Mouse (Mus musculus): ENCODE measurements around the gene Isl2. TPM values are rescaled to one million over a fixed set of nuclear protein-coding genes. Genes with fewer than 3 reads are reported as not detected.

The Isl2 gene
- polyA plus RNA-seq, 1 experiment = 4.8 TPM

GRCm38 (mm10) chr9:55512027-55512543 lies 26.4 kb upstream of the Isl2 start, which contains the start of gene Etfa:
Gene Etfa, minus strand, starts transcription at chr9:55512243.
- Histone ChIP-seq H3K4me3 (ENCODE audit: insufficient read depth, poor library complexity, severe bottlenecking) (peak within 1 kb of the TSS; percentile 63), H3K36me3 (ENCODE audit: control insufficient read depth, insufficient read depth) (no peaks in the 10 kb centered on the region), H3K27me3 (ENCODE audit: control insufficient read depth, insufficient read depth, insufficient read length) (no peaks in the 10 kb centered on the region), H3K79me3 (ENCODE audit: low read depth) (peaks cover 19% of the 10 kb centered on the region), H3ac (ENCODE audit: control insufficient read depth, insufficient read length, low read depth) (peak within 1 kb of the TSS; percentile 88), H3K79me2 (ENCODE audit: control insufficient read depth, insufficient read depth) (peaks cover 48% of the 10 kb centered on the region)
- TF ChIP-seq MAX (IDR thresholded peaks at IDR 0.05) = peak; percentile 40
- no peak for TF ChIP-seq FOSL1 (IDR thresholded peaks at IDR 0.05; ENCODE audit: insufficient read depth, low read length, poor library complexity, severe bottlenecking)

DNA sequence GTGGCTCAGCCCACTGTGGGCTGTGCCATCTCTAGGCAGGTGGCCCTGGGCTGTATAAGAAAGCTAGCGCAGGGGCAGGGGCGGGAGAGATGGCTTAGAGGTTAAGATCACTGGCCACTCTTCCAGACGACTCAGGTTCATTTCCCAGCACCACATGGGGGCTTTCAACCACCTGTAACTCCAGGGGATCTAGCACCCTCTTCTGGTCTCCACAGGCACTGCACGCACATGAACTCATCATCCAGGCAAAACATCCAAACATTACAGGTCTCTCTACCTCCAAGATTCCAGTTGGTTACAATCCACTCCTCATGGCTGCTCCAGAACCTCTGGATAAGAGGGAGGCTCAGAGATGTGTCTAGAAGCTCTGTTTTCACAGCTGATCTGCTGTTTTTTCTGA lies 12.8 kb upstream of the Isl2 start:
- no peaks in the 10 kb centered on the region for H3K36me3 ChIP-seq (ENCODE audit: control insufficient read depth, insufficient read depth)
- H3K79me3 ChIP-seq (ENCODE audit: low read depth) = no peaks in the 10 kb centered on the region
- peaks cover 13% of the 10 kb centered on the region for H3K27me3 ChIP-seq (ENCODE audit: control insufficient read depth, insufficient read depth, insufficient read length)
- H3K79me2 ChIP-seq (ENCODE audit: control insufficient read depth, insufficient read depth) = no peaks in the 10 kb centered on the region
- H3ac ChIP-seq (ENCODE audit: control insufficient read depth, insufficient read length, low read depth) = no peak overlapping the region
- H3K4me3 ChIP-seq (ENCODE audit: insufficient read depth, poor library complexity, severe bottlenecking) = no peak overlapping the region
- TF ChIP-seq MAX (IDR thresholded peaks at IDR 0.05) (no peak), CEBPB (IDR thresholded peaks at IDR 0.05; ENCODE audit: low read depth) (no peak), FOSL1 (IDR thresholded peaks at IDR 0.05; ENCODE audit: insufficient read depth, low read length, poor library complexity, severe bottlenecking) (no peak), CTCF (IDR thresholded peaks at IDR 0.05; ENCODE audit: control insufficient read depth, insufficient read depth, insufficient read length) (peak; percentile 2), USF1 (IDR thresholded peaks at IDR 0.05; ENCODE audit: low read depth) (no peak), MYOG (IDR thresholded peaks at IDR 0.05; ENCODE audit: control insufficient read depth, extremely low read depth, insufficient read length) (no peak)

DNA sequence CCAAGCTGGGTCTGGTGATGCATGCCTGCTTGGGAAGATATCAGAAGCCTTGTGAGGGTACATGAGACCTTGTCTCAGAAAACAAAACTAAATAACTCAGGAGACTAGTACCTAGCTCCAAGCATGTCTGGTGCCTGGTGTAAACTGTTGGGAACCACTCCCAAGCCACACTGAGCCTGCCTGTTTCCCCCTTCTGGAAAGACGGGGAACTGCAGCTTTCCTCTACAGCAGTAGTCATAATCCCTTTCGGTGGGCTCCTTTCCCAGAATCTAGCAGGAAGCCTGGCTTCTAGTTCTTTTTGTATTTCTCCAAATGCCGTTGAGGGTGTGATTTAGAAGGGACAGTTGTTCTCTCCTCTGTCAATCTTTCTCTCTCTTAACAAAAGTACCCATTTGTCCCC lies 2.6 kb upstream of the Isl2 start:
- H3K79me2 ChIP-seq (ENCODE audit: control insufficient read depth, insufficient read depth) = no peaks in the 10 kb centered on the region
- TF ChIP-seq MAX (IDR thresholded peaks at IDR 0.05) (no peak), MYOD1 (IDR thresholded peaks at IDR 0.05; ENCODE audit: control insufficient read depth, insufficient read length, low read depth) (no peak), CTCF (IDR thresholded peaks at IDR 0.05; ENCODE audit: control insufficient read depth, insufficient read depth, insufficient read length) (peak; percentile 47), USF1 (IDR thresholded peaks at IDR 0.05; ENCODE audit: low read depth) (no peak)
- H3K79me3 ChIP-seq (ENCODE audit: low read depth) = no peaks in the 10 kb centered on the region
- no peak overlapping the region for H3ac ChIP-seq (ENCODE audit: control insufficient read depth, insufficient read length, low read depth)
- H3K4me3 ChIP-seq (ENCODE audit: insufficient read depth, poor library complexity, severe bottlenecking) = no peak overlapping the region
- no peaks in the 10 kb centered on the region for H3K36me3 ChIP-seq (ENCODE audit: control insufficient read depth, insufficient read depth)
- H3K27me3 ChIP-seq (ENCODE audit: control insufficient read depth, insufficient read depth, insufficient read length) = no peaks in the 10 kb centered on the region

GRCm38 (mm10) chr9:55539006-55539405 lies 534 bp downstream of the Isl2 start:
- no peaks in the 10 kb centered on the region for H3K79me2 ChIP-seq (ENCODE audit: control insufficient read depth, insufficient read depth)
- H3K4me3 ChIP-seq (ENCODE audit: insufficient read depth, poor library complexity, severe bottlenecking) = no peak overlapping the region
- H3ac ChIP-seq (ENCODE audit: control insufficient read depth, insufficient read length, low read depth) = no peak overlapping the region
- H3K79me3 ChIP-seq (ENCODE audit: low read depth) = no peaks in the 10 kb centered on the region
- H3K36me3 ChIP-seq (ENCODE audit: control insufficient read depth, insufficient read depth) = no peaks in the 10 kb centered on the region
- TF ChIP-seq MYOD1 (IDR thresholded peaks at IDR 0.05; ENCODE audit: control insufficient read depth, insufficient read length, low read depth) = no peak
- TF ChIP-seq MYOG (IDR thresholded peaks at IDR 0.05; ENCODE audit: control insufficient read depth, extremely low read depth, insufficient read length) = no peak
- no peaks in the 10 kb centered on the region for H3K27me3 ChIP-seq (ENCODE audit: control insufficient read depth, insufficient read depth, insufficient read length)

DNA sequence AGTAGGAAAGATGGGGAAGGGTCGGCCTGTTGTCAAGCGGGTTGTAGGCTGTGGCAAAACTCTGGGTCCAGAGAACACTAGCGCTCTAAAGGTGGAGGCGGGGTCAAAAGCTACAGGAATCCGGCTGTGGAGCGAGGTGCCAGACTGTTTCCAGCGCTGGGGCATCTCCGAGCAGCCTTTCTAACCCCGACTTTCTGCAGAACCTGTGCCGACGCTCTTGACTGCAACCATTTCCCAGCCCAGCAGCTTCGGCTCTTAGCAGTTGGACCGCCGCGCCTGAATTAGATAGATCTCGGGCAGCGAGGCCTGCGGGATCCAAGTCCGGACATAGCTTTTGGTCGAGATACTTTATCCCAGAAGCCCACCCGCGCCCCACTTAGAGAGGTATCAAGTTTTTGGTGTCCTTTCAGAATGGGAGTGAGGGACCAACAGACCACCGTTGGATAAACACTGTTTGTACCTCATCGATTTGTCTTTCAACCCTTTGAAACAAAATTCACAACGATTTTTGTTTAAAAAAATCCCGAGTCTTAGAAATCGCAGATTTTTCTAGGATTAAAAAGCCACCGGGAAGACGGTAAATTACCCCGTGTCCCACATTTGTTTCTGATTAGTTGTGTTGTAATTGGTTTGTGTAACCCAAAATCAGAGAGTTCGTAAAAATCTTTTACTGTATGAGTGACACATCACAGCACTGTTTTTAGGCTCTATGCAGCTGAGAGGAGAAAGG lies 1.4 kb downstream of the Isl2 start:
- H3K79me3 ChIP-seq (ENCODE audit: low read depth) = no peaks in the 10 kb centered on the region
- no peaks in the 10 kb centered on the region for H3K79me2 ChIP-seq (ENCODE audit: control insufficient read depth, insufficient read depth)
- no peaks in the 10 kb centered on the region for H3K36me3 ChIP-seq (ENCODE audit: control insufficient read depth, insufficient read depth)
- TF ChIP-seq FOSL1 (IDR thresholded peaks at IDR 0.05; ENCODE audit: insufficient read depth, low read length, poor library complexity, severe bottlenecking) (no peak), CTCF (IDR thresholded peaks at IDR 0.05; ENCODE audit: control insufficient read depth, insufficient read depth, insufficient read length) (no peak), MAX (IDR thresholded peaks at IDR 0.05) (no peak), CEBPB (IDR thresholded peaks at IDR 0.05; ENCODE audit: low read depth) (no peak), MYOD1 (IDR thresholded peaks at IDR 0.05; ENCODE audit: control insufficient read depth, insufficient read length, low read depth) (no peak), MYOG (IDR thresholded peaks at IDR 0.05; ENCODE audit: control insufficient read depth, extremely low read depth, insufficient read length) (no peak), USF1 (IDR thresholded peaks at IDR 0.05; ENCODE audit: low read depth) (no peak)
- H3ac ChIP-seq (ENCODE audit: control insufficient read depth, insufficient read length, low read depth) = no peak overlapping the region
- H3K4me3 ChIP-seq (ENCODE audit: insufficient read depth, poor library complexity, severe bottlenecking) = no peak overlapping the region
- no peaks in the 10 kb centered on the region for H3K27me3 ChIP-seq (ENCODE audit: control insufficient read depth, insufficient read depth, insufficient read length)

GRCm38 (mm10) chr9:55540391-55540770 lies 1.9 kb downstream of the Isl2 start:
- no peaks in the 10 kb centered on the region for H3K27me3 ChIP-seq (ENCODE audit: control insufficient read depth, insufficient read depth, insufficient read length)
- TF ChIP-seq MYOG (IDR thresholded peaks at IDR 0.05; ENCODE audit: control insufficient read depth, extremely low read depth, insufficient read length) (no peak), USF1 (IDR thresholded peaks at IDR 0.05; ENCODE audit: low read depth) (no peak), MAX (IDR thresholded peaks at IDR 0.05) (no peak), CEBPB (IDR thresholded peaks at IDR 0.05; ENCODE audit: low read depth) (no peak), MYOD1 (IDR thresholded peaks at IDR 0.05; ENCODE audit: control insufficient read depth, insufficient read length, low read depth) (no peak), CTCF (IDR thresholded peaks at IDR 0.05; ENCODE audit: control insufficient read depth, insufficient read depth, insufficient read length) (no peak), FOSL1 (IDR thresholded peaks at IDR 0.05; ENCODE audit: insufficient read depth, low read length, poor library complexity, severe bottlenecking) (no peak)

More at GRCm38 (mm10) chr9:55540391-55540770, 1.9 kb downstream of the Isl2 start:
- peak overlapping the region; percentile 35 for H3K4me3 ChIP-seq (ENCODE audit: insufficient read depth, poor library complexity, severe bottlenecking)
- peak overlapping the region; percentile 36 for H3ac ChIP-seq (ENCODE audit: control insufficient read depth, insufficient read length, low read depth)
- H3K79me2 ChIP-seq (ENCODE audit: control insufficient read depth, insufficient read depth) = no peaks in the 10 kb centered on the region
- no peaks in the 10 kb centered on the region for H3K36me3 ChIP-seq (ENCODE audit: control insufficient read depth, insufficient read depth)
- no peaks in the 10 kb centered on the region for H3K79me3 ChIP-seq (ENCODE audit: low read depth)
